Mouse (Mus musculus): Measurements from ENCODE around the gene Cyb5r3. TPM values are rescaled to one million over a fixed set of nuclear protein-coding genes. Genes with fewer than 3 reads are reported as not detected.
A peak's percentile ranks its signal among the peaks of the same experiment; 100 is the strongest.
"Not testable (repeated sequence)": the region's sequence is repeated elsewhere in the genome, so short reads cannot be mapped to it uniquely, and the experiment has no call there.

Gene Cyb5r3
- polyA plus RNA-seq, 1 experiment from 2014 or later: 133 TPM

GRCm38 (mm10) chr15:83135654-83136053 lies 36.7 kb downstream of the Cyb5r3 start:
- H3K4me2 ChIP-seq (replicated peaks): no peak overlapping the region
- no peaks in the 10 kb centered on the region for H3K27me3 ChIP-seq
- no peak overlapping the region for H3K4me3 ChIP-seq (replicated peaks)
- 95% methylated on average over 2 of the region's 2 CpGs for WGBS
- no peaks in the 10 kb centered on the region for H3K9me3 ChIP-seq
- no peak for ATAC-seq
- peaks cover 4% of the 10 kb centered on the region; the same call in 1 of the 2 replicates for H3K4me1 ChIP-seq (replicated peaks)
- no peak overlapping the region for H3K27ac ChIP-seq
- H3K9ac ChIP-seq (replicated peaks): no peak overlapping the region
- peaks cover 80% of the 10 kb centered on the region for H3K36me3 ChIP-seq

GRCm38 (mm10) chr15:83134671-83135070 lies 37.7 kb downstream of the Cyb5r3 start:
- H3K27me3 ChIP-seq: no peaks in the 10 kb centered on the region
- H3K27ac ChIP-seq: no peak overlapping the region
- no peak for ATAC-seq
- H3K36me3 ChIP-seq: peaks cover 90% of the 10 kb centered on the region
- no peak overlapping the region for H3K9ac ChIP-seq (replicated peaks)
- no peaks in the 10 kb centered on the region for H3K9me3 ChIP-seq
- 96% methylated on average over 6 of the region's 6 CpGs for WGBS
- H3K4me2 ChIP-seq (replicated peaks): no peak overlapping the region
- no peaks in the 10 kb centered on the region for H3K4me1 ChIP-seq (replicated peaks)
- no peak overlapping the region for H3K4me3 ChIP-seq (replicated peaks)

DNA sequence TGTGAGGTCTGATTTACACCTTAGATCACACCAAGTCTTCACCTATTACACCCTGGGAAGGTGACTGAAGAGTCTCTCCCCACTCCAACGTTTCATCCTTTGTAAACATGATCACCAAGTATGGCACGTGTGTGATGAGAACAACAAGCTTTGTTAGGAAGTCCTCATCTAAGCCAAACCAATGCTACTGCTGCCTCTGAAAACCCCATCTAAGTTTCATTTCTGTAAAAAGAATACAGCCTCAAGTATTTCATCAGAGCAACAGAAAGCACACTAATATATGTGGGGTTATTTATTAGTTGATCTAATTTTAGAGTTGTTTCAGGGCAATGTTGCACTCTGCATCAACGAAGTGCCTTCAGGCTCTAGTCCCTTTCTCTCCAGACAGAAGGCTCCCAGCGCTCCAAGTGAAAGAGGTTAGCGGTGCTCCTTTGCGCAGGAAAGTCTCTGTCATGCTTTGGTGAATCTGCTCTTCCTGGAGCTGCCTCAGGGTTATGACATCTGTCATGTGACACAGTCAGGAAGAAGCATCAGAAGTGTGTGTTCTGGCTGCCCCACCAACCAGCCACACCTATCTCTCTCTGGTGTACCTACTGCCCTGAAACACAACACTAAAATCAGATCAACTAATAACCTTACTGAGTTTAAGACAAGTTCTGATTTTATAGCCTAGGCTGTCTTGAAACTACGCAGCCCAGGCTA lies 42.7 kb downstream of the Cyb5r3 start:
- no peak overlapping the region for H3K27ac ChIP-seq
- H3K4me2 ChIP-seq (replicated peaks): no peak overlapping the region
- no peak overlapping the region for H3K9ac ChIP-seq (replicated peaks)
- peaks cover 96% of the 10 kb centered on the region for H3K36me3 ChIP-seq
- 91% methylated on average over 7 of the region's 7 CpGs for WGBS
- no peaks in the 10 kb centered on the region for H3K27me3 ChIP-seq
- H3K4me3 ChIP-seq (replicated peaks): no peak overlapping the region
- no peak for ATAC-seq
- H3K9me3 ChIP-seq: no peaks in the 10 kb centered on the region
- 0 out of 2 replicates have a peak, but pooled peaks cover 2% of the 10 kb centered on the region for H3K4me1 ChIP-seq (replicated peaks)

DNA sequence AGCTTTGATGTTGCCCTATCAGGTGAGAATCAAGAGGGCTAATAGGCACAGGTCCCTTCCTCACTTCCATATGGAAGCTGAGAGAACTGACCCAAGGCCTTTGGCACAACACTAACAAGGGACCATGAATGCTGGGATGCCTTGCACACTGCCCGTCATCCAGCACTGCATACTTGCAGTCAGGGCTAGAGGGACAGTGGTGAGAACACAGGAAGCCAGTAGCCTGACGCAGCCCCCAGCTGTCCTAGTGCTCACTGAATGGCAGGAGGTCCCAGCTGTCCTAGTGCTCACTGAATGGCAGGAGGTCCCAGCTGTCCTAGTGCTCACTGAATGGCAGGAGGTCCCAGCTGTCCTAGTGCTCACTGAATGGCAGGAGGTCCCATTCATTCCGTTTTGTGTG lies 45.4 kb downstream of the Cyb5r3 start:
- not testable (repeated sequence) for H3K4me3 ChIP-seq (replicated peaks); H3K4me2 ChIP-seq (replicated peaks); ATAC-seq; H3K27me3 ChIP-seq; H3K9ac ChIP-seq (replicated peaks); H3K4me1 ChIP-seq (replicated peaks); H3K9me3 ChIP-seq
- Histone ChIP-seq H3K36me3 (peaks cover 69% of the 10 kb centered on the region), H3K27ac (0 out of 2 replicates have a peak overlapping the region, but pooled peaks have one; percentile 39)
- WGBS: 58% methylated on average over 3 of the region's 3 CpGs

DNA sequence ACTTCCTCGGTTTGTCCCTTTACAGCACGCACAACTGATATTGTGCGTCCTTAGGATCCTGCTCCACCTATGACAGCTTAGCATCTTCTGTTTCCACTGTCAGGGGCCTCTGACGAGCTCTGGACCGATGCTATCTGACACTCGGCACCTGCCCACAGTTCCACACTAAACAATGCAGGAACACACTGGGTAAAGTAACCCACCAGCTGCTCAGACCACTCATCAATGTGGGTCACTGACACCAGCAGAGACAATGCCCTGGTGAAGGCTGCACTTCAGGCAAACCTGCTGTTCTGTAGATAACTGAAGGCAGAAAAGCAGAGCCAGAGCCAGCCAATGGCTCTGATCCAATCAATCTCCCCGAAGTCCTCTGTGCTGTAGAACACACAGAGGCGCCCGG lies 45.8 kb downstream of the Cyb5r3 start:
- Histone ChIP-seq H3K9ac (replicated peaks) (no peak overlapping the region), H3K4me2 (replicated peaks) (no peak overlapping the region), H3K27ac (0 out of 2 replicates have a peak overlapping the region, but pooled peaks have one; percentile 39), H3K9me3 (no peaks in the 10 kb centered on the region), H3K4me3 (replicated peaks) (no peak overlapping the region), H3K27me3 (no peaks in the 10 kb centered on the region), H3K36me3 (peaks cover 65% of the 10 kb centered on the region), H3K4me1 (replicated peaks) (peaks cover 5% of the 10 kb centered on the region)
- no peak for ATAC-seq
- WGBS: 80% methylated on average over 9 of the region's 9 CpGs

GRCm38 (mm10) chr15:83124625-83125024 lies 47.8 kb downstream of the Cyb5r3 start:
- 70% methylated on average over 5 of the region's 5 CpGs for WGBS
- no peaks in the 10 kb centered on the region for H3K27me3 ChIP-seq

DNA sequence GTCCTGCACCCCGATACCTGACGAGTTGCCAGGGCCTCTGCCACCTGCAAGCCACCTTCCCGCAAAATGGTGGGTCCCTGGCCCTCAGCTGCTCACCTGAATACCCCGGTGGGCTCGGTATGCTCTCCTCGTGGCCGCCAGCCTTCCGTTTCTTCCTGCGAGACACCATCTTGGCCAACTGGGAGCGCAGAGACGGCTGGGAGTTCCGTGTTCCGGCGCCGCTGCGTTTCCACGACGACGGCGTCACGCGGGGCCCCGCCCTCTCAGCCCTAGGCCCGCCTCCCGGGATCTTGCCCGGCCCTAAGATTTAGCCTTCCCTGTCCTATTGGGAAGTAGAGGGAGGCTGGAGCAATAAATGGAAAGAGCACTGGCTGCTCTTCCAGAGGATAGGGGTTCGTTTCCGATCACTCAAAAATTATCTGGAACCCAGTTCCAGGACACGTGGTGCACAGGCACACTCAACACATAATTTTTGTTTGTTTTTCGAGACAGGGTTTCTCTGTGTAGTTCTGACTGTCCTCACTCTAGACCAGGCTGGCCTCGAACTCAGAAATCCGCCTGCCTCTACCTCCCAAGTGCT lies 49.7 kb downstream of the Cyb5r3 start, which contains the start of gene Rrp7a:
Rrp7a (minus strand) TSS at position 236 of the 580 bp plus-strand sequence.
- peak within 1 kb of the TSS; percentile 78 for H3K9ac ChIP-seq (replicated peaks)
- peak; percentile 89 for ATAC-seq
- peaks cover 18% of the 10 kb centered on the region for H3K4me1 ChIP-seq (replicated peaks)
- H3K27ac ChIP-seq: peak within 1 kb of the TSS; percentile 83
- peaks cover 48% of the 10 kb centered on the region for H3K36me3 ChIP-seq
- H3K27me3 ChIP-seq: no peaks in the 10 kb centered on the region
- H3K4me2 ChIP-seq (replicated peaks): peak within 1 kb of the TSS; percentile 81
- H3K4me3 ChIP-seq (replicated peaks): peak within 1 kb of the TSS; percentile 86
- WGBS: 10% methylated on average over 32 of the region's 32 CpGs
- no peaks in the 10 kb centered on the region for H3K9me3 ChIP-seq

More at GRCm38 (mm10) chr15:83124625-83125024, 47.8 kb downstream of the Cyb5r3 start:
- no peak overlapping the region for H3K4me2 ChIP-seq (replicated peaks)
- H3K36me3 ChIP-seq: peaks cover 50% of the 10 kb centered on the region
- ATAC-seq: no peak
- H3K4me3 ChIP-seq (replicated peaks): no peak overlapping the region
- peaks cover 12% of the 10 kb centered on the region for H3K4me1 ChIP-seq (replicated peaks)
- H3K9ac ChIP-seq (replicated peaks): no peak overlapping the region
- no peaks in the 10 kb centered on the region for H3K9me3 ChIP-seq
- no peak overlapping the region for H3K27ac ChIP-seq

GRCm38 (mm10) chr15:83121709-83122565 lies 50.5 kb downstream of the Cyb5r3 start:
- Histone ChIP-seq H3K36me3 (peaks cover 49% of the 10 kb centered on the region), H3K4me2 (replicated peaks) (peak overlapping the region; percentile 81), H3K27ac (peak overlapping the region; percentile 83), H3K27me3 (no peaks in the 10 kb centered on the region), H3K4me1 (replicated peaks) (peaks cover 17% of the 10 kb centered on the region), H3K4me3 (replicated peaks) (peak overlapping the region; percentile 86), H3K9ac (replicated peaks) (peak overlapping the region; percentile 78), H3K9me3 (no peaks in the 10 kb centered on the region)
- 3% methylated on average over 40 of the region's 43 CpGs for WGBS
- peak; percentile 72 for ATAC-seq

- 70% methylated on average over 7 of the region's 7 CpGs for WGBS
- H3K9ac ChIP-seq (replicated peaks): no peak overlapping the region
- 0 out of 2 replicates have a peak, but pooled peaks cover 3% of the 10 kb centered on the region for H3K27me3 ChIP-seq
- H3K4me3 ChIP-seq (replicated peaks): no peak overlapping the region
- peaks cover 28% of the 10 kb centered on the region for H3K4me1 ChIP-seq (replicated peaks)
- H3K27ac ChIP-seq: 0 out of 2 replicates have a peak overlapping the region, but pooled peaks have one; percentile 3
- no peak overlapping the region for H3K4me2 ChIP-seq (replicated peaks)
- peaks cover 55% of the 10 kb centered on the region for H3K36me3 ChIP-seq
- H3K9me3 ChIP-seq: no peaks in the 10 kb centered on the region
- ATAC-seq: no peak
These were observed 54.0 kb downstream of the Cyb5r3 start for GRCm38 (mm10) chr15:83118360-83118759.

- Histone ChIP-seq H3K4me1 (replicated peaks) (peaks cover 35% of the 10 kb centered on the region), H3K9me3 (no peaks in the 10 kb centered on the region), H3K27me3 (0 out of 2 replicates have a peak, but pooled peaks cover 3% of the 10 kb centered on the region), H3K36me3 (peaks cover 54% of the 10 kb centered on the region), H3K27ac (no peak overlapping the region), H3K4me2 (replicated peaks) (no peak overlapping the region), H3K9ac (replicated peaks) (no peak overlapping the region), H3K4me3 (replicated peaks) (no peak overlapping the region)
- 32% methylated on average over 6 of the region's 6 CpGs for WGBS
- ATAC-seq: no peak
These were observed 57.3 kb downstream of the Cyb5r3 start for GRCm38 (mm10) chr15:83115071-83115470.

GRCm38 (mm10) chr15:83114106-83114505 lies 58.3 kb downstream of the Cyb5r3 start:
- Histone ChIP-seq H3K4me2 (replicated peaks) (no peak overlapping the region), H3K4me1 (replicated peaks) (peaks cover 35% of the 10 kb centered on the region), H3K27me3 (0 out of 2 replicates have a peak, but pooled peaks cover 3% of the 10 kb centered on the region), H3K9ac (replicated peaks) (0 out of 2 replicates have a peak overlapping the region, but pooled peaks have one; percentile 29), H3K9me3 (no peaks in the 10 kb centered on the region), H3K4me3 (replicated peaks) (no peak overlapping the region), H3K27ac (no peak overlapping the region), H3K36me3 (peaks cover 45% of the 10 kb centered on the region)
- no peak for ATAC-seq
- 72% methylated on average over 9 of the region's 9 CpGs for WGBS
